Mouse (Mus musculus) ES-Bruce4 (cell line): ENCODE data around the gene Tab1. TPM values are rescaled to one million over a fixed set of nuclear protein-coding genes. Genes with fewer than 3 reads are reported as not detected.

ENCODE experiments used
- H3K27ac ChIP-seq: 2 replicates; pipeline ENCODE4 v1.5.1; 2012; ENCODE audit warnings: low read length, inconsistent platforms; ENCODE audit not compliant: insufficient read depth
- H3K27me3 ChIP-seq: 2 replicates; pipeline ENCODE4 v1.6.1; 2012; ENCODE audit warnings: mild to moderate bottlenecking, low read length, inconsistent platforms; ENCODE audit not compliant: control insufficient read depth, poor library complexity, insufficient read depth, severe bottlenecking
- H3K36me3 ChIP-seq: 2 replicates; pipeline ENCODE4 v1.6.1; 2012; ENCODE audit warnings: inconsistent platforms, mild to moderate bottlenecking, low read length, moderate library complexity; ENCODE audit not compliant: control insufficient read depth, poor library complexity, insufficient read depth, severe bottlenecking
- H3K4me1 ChIP-seq: one replicate; pipeline ENCODE4 v1.8.1; 2011; ENCODE audit warnings: low read length; ENCODE audit not compliant: control insufficient read depth, insufficient read depth
- H3K4me3 ChIP-seq: 2 replicates; pipeline ENCODE4 v1.5.1; 2011; ENCODE audit warnings: low read depth, mild to moderate bottlenecking, low read length
- H3K9ac ChIP-seq: 2 replicates; pipeline ENCODE4 v1.6.1; 2012; ENCODE audit warnings: low read depth, mild to moderate bottlenecking, inconsistent platforms; ENCODE audit not compliant: poor library complexity, severe bottlenecking
- H3K9me3 ChIP-seq: replicated peaks from 2 replicates; pipeline ENCODE4 v1.6.1; 2012; ENCODE audit warnings: mild to moderate bottlenecking, low read length, inconsistent platforms; ENCODE audit not compliant: control insufficient read depth, poor library complexity, insufficient read depth, severe bottlenecking
- CTCF ChIP-seq: IDR thresholded peaks from one replicate; pipeline ENCODE4 v1.8.1; 2011; ENCODE audit warnings: low read depth, low read length
- EP300 ChIP-seq: IDR thresholded peaks from 2 replicates; pipeline ENCODE4 v1.6.1; 2011; ENCODE audit warnings: low read depth, low read length; ENCODE audit not compliant: insufficient read depth
- POLR2A ChIP-seq: IDR thresholded peaks from one replicate; pipeline ENCODE4 v1.8.1; 2011; ENCODE audit warnings: low read length; ENCODE audit not compliant: insufficient read depth
- polyA plus RNA-seq: library from polyadenylated mRNA; stranded (reverse); fragments of >200 nt; gene quantifications from 2 replicates; pipeline ENCODE4 v1.2.4, GENCODE M21; 2011; ENCODE audit warnings: low read depth; ENCODE audit not compliant: missing spikeins, insufficient read depth, insufficient read length

The Tab1 gene
- polyA plus RNA-seq, 1 experiment: 15.6 TPM

DNA sequence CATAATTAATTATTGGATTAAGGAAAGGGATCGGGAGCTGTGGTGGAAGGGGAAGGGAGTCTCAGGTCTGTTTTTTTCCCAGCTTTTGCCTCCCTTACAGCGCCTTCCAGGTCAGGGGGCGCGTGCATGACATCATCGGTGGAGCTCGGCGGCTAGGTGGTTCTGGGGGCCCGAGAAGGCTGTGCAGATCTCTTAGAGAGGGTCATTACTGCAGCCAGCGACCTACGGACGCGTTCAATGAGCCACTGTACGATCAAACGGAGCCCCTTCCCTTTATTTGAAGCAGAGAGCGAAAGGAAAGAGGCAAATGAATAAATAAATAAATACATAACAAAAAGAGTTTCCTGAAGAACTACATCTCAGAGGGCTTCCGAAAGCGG is 42.2 kb upstream of the Tab1 start:
- Histone ChIP-seq H3K9me3 (no peaks in the 10 kb centered on the region), H3K36me3 (no peaks in the 10 kb centered on the region), H3K27me3 (no peaks in the 10 kb centered on the region), H3K9ac (peak overlapping the region; percentile 52), H3K4me3 (peak overlapping the region; percentile 58), H3K27ac (peak overlapping the region; percentile 39), H3K4me1 (peaks cover 1% of the 10 kb centered on the region)
- TF ChIP-seq EP300 (no peak), POLR2A (no peak), CTCF (no peak)

DNA sequence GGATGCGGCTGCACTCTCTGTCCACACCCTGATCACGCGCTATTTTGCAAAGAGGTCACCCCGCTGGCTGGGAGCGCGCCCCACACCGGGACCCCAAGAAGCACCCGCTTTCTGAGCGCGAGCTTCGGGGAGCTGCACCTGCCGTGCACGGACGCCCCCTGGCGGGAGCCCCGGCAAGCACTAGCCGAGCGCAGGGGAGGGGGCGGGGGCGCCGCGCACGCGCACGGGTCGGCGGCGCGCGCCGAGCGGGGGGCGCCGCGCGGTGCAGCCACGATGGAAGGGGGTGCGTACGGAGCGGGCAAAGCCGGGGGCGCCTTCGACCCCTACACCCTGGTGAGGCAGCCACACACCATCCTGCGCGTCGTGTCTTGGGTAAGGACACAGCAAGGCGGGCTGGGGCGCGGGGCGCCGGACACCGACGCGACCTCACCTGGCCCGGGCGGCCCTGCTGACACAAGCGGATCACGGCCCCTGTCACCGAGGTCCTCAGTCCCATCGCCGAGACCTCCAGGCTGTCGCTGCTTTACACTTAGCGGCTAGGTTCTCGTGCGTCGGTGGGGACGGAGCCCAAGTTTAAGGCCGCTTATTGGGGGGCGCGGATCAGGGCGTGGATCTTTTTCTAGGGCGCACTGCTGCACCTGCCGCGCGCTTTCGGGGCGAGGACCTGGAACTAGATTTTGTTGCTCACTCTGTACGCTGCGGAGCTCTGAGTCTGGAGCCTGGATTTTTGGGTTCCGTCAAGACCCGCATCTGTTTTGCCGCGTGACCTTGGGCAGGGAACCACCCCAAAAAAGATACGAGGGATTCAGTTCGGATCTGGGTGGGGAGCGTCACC is 41.6 kb upstream of the Tab1 start, which contains the start of the genes Syngr1 and Rpl3:
TSS of gene Syngr1 (plus strand) at position 214 of the 835 bp plus-strand sequence.
TSS of gene Rpl3 (minus strand) at position 748 of the 835 bp plus-strand sequence.
- TF ChIP-seq POLR2A (no peak), CTCF (peak; percentile 63), EP300 (no peak)
- H3K4me1 ChIP-seq: peaks cover 5% of the 10 kb centered on the region
- H3K27me3 ChIP-seq: no peaks in the 10 kb centered on the region
- no peaks in the 10 kb centered on the region for H3K36me3 ChIP-seq
- H3K4me3 ChIP-seq: peak within 1 kb of the TSS; percentile 80
- peak within 1 kb of the TSS; percentile 52 for H3K9ac ChIP-seq
- no peaks in the 10 kb centered on the region for H3K9me3 ChIP-seq
- peak within 1 kb of the TSS; percentile 39 for H3K27ac ChIP-seq

- Histone ChIP-seq H3K4me3 (peak overlapping the region; percentile 80), H3K9me3 (no peaks in the 10 kb centered on the region), H3K27ac (no peak overlapping the region), H3K9ac (peak overlapping the region; percentile 52), H3K36me3 (no peaks in the 10 kb centered on the region), H3K4me1 (peaks cover 8% of the 10 kb centered on the region), H3K27me3 (no peaks in the 10 kb centered on the region)
- TF ChIP-seq POLR2A: no peak
Observed at GRCm38 (mm10) chr15:80092041-80092441, 40.9 kb upstream of the Tab1 start.

- no peak overlapping the region for H3K27ac ChIP-seq
- H3K9me3 ChIP-seq: no peaks in the 10 kb centered on the region
- peaks cover 8% of the 10 kb centered on the region for H3K4me1 ChIP-seq
- H3K9ac ChIP-seq: peak overlapping the region; percentile 52
- no peaks in the 10 kb centered on the region for H3K27me3 ChIP-seq
- peak; percentile 26; the same call in 1 of the 2 replicates for TF ChIP-seq EP300
- TF ChIP-seq CTCF: no peak
- peak overlapping the region; percentile 80 for H3K4me3 ChIP-seq
- no peaks in the 10 kb centered on the region for H3K36me3 ChIP-seq
Observed at GRCm38 (mm10) chr15:80092599-80092998, 40.3 kb upstream of the Tab1 start.

DNA sequence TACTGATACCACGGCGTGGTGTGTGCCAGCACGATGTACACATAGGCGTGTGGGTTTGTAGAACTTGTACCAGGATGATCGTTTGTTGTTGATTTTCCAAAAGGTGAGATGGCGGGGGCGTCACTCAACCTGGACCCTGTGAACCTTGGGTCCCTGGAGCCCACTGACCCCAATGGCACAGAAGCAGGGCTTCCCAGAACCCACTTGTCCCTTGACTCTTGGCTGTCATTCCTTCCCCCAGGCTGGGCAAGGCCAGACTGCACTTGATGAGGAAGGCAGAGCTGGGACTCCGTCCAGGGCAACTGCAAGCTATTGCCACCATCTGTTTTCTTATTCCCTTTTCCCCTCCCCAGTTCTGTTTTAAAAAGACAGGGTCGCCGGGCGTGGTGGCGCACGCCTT is 38.7 kb upstream of the Tab1 start:
- TF ChIP-seq EP300 (no peak), POLR2A (no peak), CTCF (no peak)
- peak overlapping the region; percentile 31; the same call in 1 of the 2 replicates for H3K4me3 ChIP-seq
- H3K9me3 ChIP-seq: no peaks in the 10 kb centered on the region
- H3K27ac ChIP-seq: no peak overlapping the region
- no peak overlapping the region for H3K9ac ChIP-seq
- no peaks in the 10 kb centered on the region for H3K36me3 ChIP-seq
- H3K4me1 ChIP-seq: peaks cover 19% of the 10 kb centered on the region
- H3K27me3 ChIP-seq: no peaks in the 10 kb centered on the region

DNA sequence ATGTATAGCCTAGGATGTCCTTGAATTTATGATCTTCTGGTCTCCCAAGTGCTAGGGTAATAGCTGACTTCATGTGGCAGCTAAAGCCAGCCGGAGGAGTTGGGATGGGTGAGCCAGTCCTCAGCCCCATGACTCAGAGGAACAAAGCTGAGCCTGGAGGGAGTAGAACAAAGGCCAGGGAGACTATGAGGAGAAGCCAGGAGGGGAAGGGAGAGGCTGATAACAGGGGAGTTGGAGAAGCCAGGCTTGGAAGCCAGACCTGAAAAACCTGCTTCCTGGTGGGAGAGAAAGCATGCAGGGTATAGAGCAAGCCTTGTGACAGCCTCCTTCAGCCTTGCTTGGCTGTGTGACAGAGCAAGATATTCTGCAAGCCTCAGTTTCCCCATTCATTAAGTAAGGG is 37.3 kb upstream of the Tab1 start:
- peaks cover 23% of the 10 kb centered on the region for H3K4me1 ChIP-seq
- H3K4me3 ChIP-seq: no peak overlapping the region
- H3K27ac ChIP-seq: 0 out of 2 replicates have a peak overlapping the region, but pooled peaks have one; percentile 8
- no peaks in the 10 kb centered on the region for H3K27me3 ChIP-seq
- no peak overlapping the region for H3K9ac ChIP-seq
- H3K36me3 ChIP-seq: no peaks in the 10 kb centered on the region
- TF ChIP-seq EP300 (0 out of 2 replicates have a peak, but pooled peaks have one; percentile 52), POLR2A (no peak)
- no peaks in the 10 kb centered on the region for H3K9me3 ChIP-seq
